Mouse (Mus musculus) heart, embryonic 13.5 days (tissue): ENCODE measurements around the gene Klf5. TPM values are rescaled to one million over a fixed set of nuclear protein-coding genes. Genes with fewer than 3 reads are reported as not detected.

ENCODE experiments used
- ATAC-seq: fragments of 200-750 bp; cut with Nextera tagmentation; 2 replicates; pipeline ENCODE4 v1.8.0; 2017; ENCODE audit warnings: moderate TSS enrichment; ENCODE audit not compliant: insufficient number of reproducible peaks, low FRiP score, low TSS enrichment; ENCODE audit errors: extremely low read depth
- H3K27ac ChIP-seq: fragments of 300-500 bp; sonication (generic); replicated peaks from 2 replicates; pipeline ENCODE4 v1.5.1; 2015; ENCODE audit warnings: moderate library complexity, mild to moderate bottlenecking, inconsistent platforms
- H3K27me3 ChIP-seq: fragments of 300-500 bp; sonication (generic); replicated peaks from 2 replicates; pipeline ENCODE4 v1.6.1; 2015; ENCODE audit warnings: mild to moderate bottlenecking, inconsistent platforms
- H3K36me3 ChIP-seq: fragments of 300-500 bp; sonication (generic); 2 replicates; pipeline ENCODE4 v1.6.1; 2015; ENCODE audit warnings: mild to moderate bottlenecking, inconsistent platforms
- H3K4me1 ChIP-seq: fragments of 300-500 bp; sonication (generic); 2 replicates; pipeline ENCODE4 v1.6.1; 2015; ENCODE audit warnings: inconsistent platforms
- H3K4me2 ChIP-seq: fragments of 300-500 bp; sonication (generic); 2 replicates; pipeline ENCODE4 v1.6.1; 2015; ENCODE audit warnings: inconsistent platforms, mild to moderate bottlenecking, moderate library complexity
- H3K4me3 ChIP-seq: fragments of 300-500 bp; sonication (generic); 2 replicates; pipeline ENCODE4 v1.5.1; 2015; ENCODE audit warnings: moderate library complexity, mild to moderate bottlenecking, inconsistent platforms
- H3K9ac ChIP-seq: fragments of 300-500 bp; sonication (generic); 2 replicates; pipeline ENCODE4 v1.6.1; 2015; ENCODE audit warnings: inconsistent platforms, mild to moderate bottlenecking, moderate library complexity
- H3K9me3 ChIP-seq: fragments of 300-500 bp; sonication (generic); 2 replicates; pipeline ENCODE4 v1.6.1; 2016; ENCODE audit warnings: inconsistent platforms
- WGBS: fragments of 180-500 bp; shearing (Covaris S2); methylation state at CpG from one replicate; pipeline ENCODE4 v1.1.7; 2015; ENCODE audit warnings: mixed read lengths; 5-methylcytosine and 5-hydroxymethylcytosine counted together
- polyA plus RNA-seq: library from polyadenylated mRNA; unstranded; fragments of >200 nt; fragmentation: Nextera tagmentation; extraction: Ambion mirVana; gene quantifications from 2 replicates; pipeline ENCODE4 v1.2.1, GENCODE M21; 2015

Klf5 gene
- polyA plus RNA-seq, 1 experiment from 2014 or later, result 2.3 TPM

- ATAC-seq, result no peak
- no peaks in the 10 kb centered on the region for H3K36me3 ChIP-seq
- H3K27ac ChIP-seq, result no peak overlapping the region
- WGBS, result 67% methylated on average over 13 of the region's 13 CpGs
- no peak overlapping the region for H3K9ac ChIP-seq
- 0 out of 2 replicates have a peak, but pooled peaks cover 8% of the 10 kb centered on the region for H3K4me1 ChIP-seq
- no peaks in the 10 kb centered on the region for H3K9me3 ChIP-seq
- no peaks in the 10 kb centered on the region for H3K27me3 ChIP-seq
- no peak overlapping the region for H3K4me3 ChIP-seq
- no peak overlapping the region for H3K4me2 ChIP-seq
These were observed 49.8 kb downstream of the Klf5 start for GRCm38 (mm10) chr14:99348175-99348764.

GRCm38 (mm10) chr14:99349606-99350005, 51.1 kb downstream of the Klf5 start:
- Histone ChIP-seq H3K9me3 (no peaks in the 10 kb centered on the region), H3K27ac (no peak overlapping the region)
- ATAC-seq, result no peak

GRCm38 (mm10) chr14:99352989-99353388, 54.5 kb downstream of the Klf5 start:
- WGBS, result 55% methylated on average over 4 of the region's 4 CpGs
- Histone ChIP-seq H3K4me3 (no peak overlapping the region), H3K27ac (no peak overlapping the region), H3K4me2 (no peak overlapping the region), H3K9me3 (no peaks in the 10 kb centered on the region), H3K27me3 (no peaks in the 10 kb centered on the region), H3K9ac (no peak overlapping the region), H3K36me3 (no peaks in the 10 kb centered on the region), H3K4me1 (no peaks in the 10 kb centered on the region)
- no peak for ATAC-seq

More at GRCm38 (mm10) chr14:99349606-99350005, 51.1 kb downstream of the Klf5 start:
- no peak overlapping the region for H3K4me2 ChIP-seq
- H3K9ac ChIP-seq, result no peak overlapping the region
- no peaks in the 10 kb centered on the region for H3K27me3 ChIP-seq
- H3K4me3 ChIP-seq, result no peak overlapping the region
- no peaks in the 10 kb centered on the region for H3K36me3 ChIP-seq
- 73% methylated on average over 6 of the region's 6 CpGs for WGBS
- no peaks in the 10 kb centered on the region for H3K4me1 ChIP-seq

- no peak for ATAC-seq
- H3K4me2 ChIP-seq, result no peak overlapping the region
These were observed 55.6 kb downstream of the Klf5 start for GRCm38 (mm10) chr14:99354046-99354445.

GRCm38 (mm10) chr14:99354761-99355609, 56.5 kb downstream of the Klf5 start:
- Histone ChIP-seq H3K4me3 (no peak overlapping the region), H3K4me1 (no peaks in the 10 kb centered on the region), H3K4me2 (no peak overlapping the region), H3K9me3 (no peaks in the 10 kb centered on the region), H3K27me3 (no peaks in the 10 kb centered on the region), H3K36me3 (no peaks in the 10 kb centered on the region), H3K9ac (no peak overlapping the region), H3K27ac (no peak overlapping the region)
- WGBS, result 78% methylated on average over 10 of the region's 10 CpGs
- ATAC-seq, result no peak

More at GRCm38 (mm10) chr14:99354046-99354445, 55.6 kb downstream of the Klf5 start:
- no peak overlapping the region for H3K9ac ChIP-seq
- H3K27ac ChIP-seq, result no peak overlapping the region
- no peaks in the 10 kb centered on the region for H3K9me3 ChIP-seq
- 73% methylated on average over 2 of the region's 2 CpGs for WGBS
- no peak overlapping the region for H3K4me3 ChIP-seq
- no peaks in the 10 kb centered on the region for H3K4me1 ChIP-seq
- H3K27me3 ChIP-seq, result no peaks in the 10 kb centered on the region
- H3K36me3 ChIP-seq, result no peaks in the 10 kb centered on the region

GRCm38 (mm10) chr14:99355610-99355870, 57.0 kb downstream of the Klf5 start:
- 79% methylated on average over 1 of the region's 1 CpGs for WGBS
- Histone ChIP-seq H3K4me3 (no peak overlapping the region), H3K4me1 (no peaks in the 10 kb centered on the region), H3K4me2 (no peak overlapping the region), H3K27me3 (no peaks in the 10 kb centered on the region), H3K9me3 (no peaks in the 10 kb centered on the region), H3K27ac (no peak overlapping the region), H3K9ac (no peak overlapping the region), H3K36me3 (no peaks in the 10 kb centered on the region)
- ATAC-seq, result no peak

GRCm38 (mm10) chr14:99362956-99363355, 64.5 kb downstream of the Klf5 start:
- no peak for ATAC-seq
- no peak overlapping the region for H3K4me2 ChIP-seq
- peaks cover 22% of the 10 kb centered on the region for H3K4me1 ChIP-seq
- H3K36me3 ChIP-seq, result no peaks in the 10 kb centered on the region
- H3K27ac ChIP-seq, result no peak overlapping the region
- no peak overlapping the region for H3K9ac ChIP-seq
- no peak overlapping the region for H3K4me3 ChIP-seq
- H3K27me3 ChIP-seq, result no peaks in the 10 kb centered on the region
- H3K9me3 ChIP-seq, result no peaks in the 10 kb centered on the region
- WGBS, result 84% methylated on average over 5 of the region's 5 CpGs

GRCm38 (mm10) chr14:99364007-99364784, 65.7 kb downstream of the Klf5 start:
- no peak overlapping the region for H3K27ac ChIP-seq
- no peak for ATAC-seq
- H3K4me3 ChIP-seq, result no peak overlapping the region
- H3K36me3 ChIP-seq, result no peaks in the 10 kb centered on the region
- no peak overlapping the region for H3K9ac ChIP-seq
- H3K4me2 ChIP-seq, result no peak overlapping the region
- no peaks in the 10 kb centered on the region for H3K27me3 ChIP-seq
- 75% methylated on average over 12 of the region's 12 CpGs for WGBS
- H3K9me3 ChIP-seq, result no peaks in the 10 kb centered on the region
- peaks cover 24% of the 10 kb centered on the region for H3K4me1 ChIP-seq

Other genes starting within 250 kb of the Klf5 start
- gene Pibf1, start 199.3 kb upstream of the Klf5 start, polyA plus RNA-seq, result 12.9 and 13.3 TPM in 2 replicates
- gene Dis3, start 198.9 kb upstream of the Klf5 start, polyA plus RNA-seq, result 21.2 and 22.4 TPM in 2 replicates